Mouse (Mus musculus): ENCODE measurements around the gene Crcp. TPM values are rescaled to one million over a fixed set of nuclear protein-coding genes. Genes with fewer than 3 reads are reported as not detected.

Gene Crcp
- polyA plus RNA-seq, 1 experiment from 2014 or later, result 39.0 TPM

- H3K4me1 ChIP-seq (replicated peaks; ENCODE audit: control insufficient read depth, insufficient read depth, low read length), result no peaks in the 10 kb centered on the region
- H3K36me3 ChIP-seq (ENCODE audit: control insufficient read depth, insufficient read depth, low read length), result no peaks in the 10 kb centered on the region; the same call in 1 of the 2 replicates
- no peak for DNase-seq (ENCODE audit: low spot score)
- no peak overlapping the region for H3K27ac ChIP-seq (ENCODE audit: low read depth, low read length)
- 78% methylated on average over 8 of the region's 8 CpGs for WGBS
- no peaks in the 10 kb centered on the region for H3K9me3 ChIP-seq (ENCODE audit: control insufficient read depth, low read length)
- no peak overlapping the region for H3K4me3 ChIP-seq (ENCODE audit: low read depth, low read length)
- no peaks in the 10 kb centered on the region for H3K27me3 ChIP-seq (ENCODE audit: control insufficient read depth, insufficient read depth, low read length)
- ATAC-seq (replicated peaks; ENCODE audit: low FRiP score), result no peak
- no peak overlapping the region for H3K9ac ChIP-seq (ENCODE audit: low read length)
- no peak overlapping the region for H3K4me2 ChIP-seq (ENCODE audit: low read depth, low read length, severe bottlenecking)
These were observed 9.6 kb upstream of the Crcp start for GRCm38 (mm10) chr5:130019461-130019860.

GRCm38 (mm10) chr5:130021361-130021966 lies 7.6 kb upstream of the Crcp start:
- no peaks in the 10 kb centered on the region for H3K27me3 ChIP-seq (ENCODE audit: control insufficient read depth, insufficient read depth, low read length)
- H3K36me3 ChIP-seq (ENCODE audit: control insufficient read depth, insufficient read depth, low read length), result no peaks in the 10 kb centered on the region
- H3K9me3 ChIP-seq (ENCODE audit: control insufficient read depth, low read length), result no peaks in the 10 kb centered on the region
- no peak overlapping the region for H3K27ac ChIP-seq (ENCODE audit: low read depth, low read length)
- 70% methylated on average over 5 of the region's 5 CpGs for WGBS
- no peak overlapping the region for H3K4me3 ChIP-seq (ENCODE audit: low read depth, low read length)
- H3K9ac ChIP-seq (ENCODE audit: low read length), result no peak overlapping the region
- ATAC-seq (replicated peaks; ENCODE audit: low FRiP score) (no peak), DNase-seq (ENCODE audit: low spot score) (no peak)
- H3K4me1 ChIP-seq (replicated peaks; ENCODE audit: control insufficient read depth, insufficient read depth, low read length), result no peaks in the 10 kb centered on the region
- no peak overlapping the region for H3K4me2 ChIP-seq (ENCODE audit: low read depth, low read length, severe bottlenecking)

GRCm38 (mm10) chr5:130022366-130022765 lies 6.7 kb upstream of the Crcp start:
- 76% methylated on average over 7 of the region's 7 CpGs for WGBS
- no peaks in the 10 kb centered on the region for H3K36me3 ChIP-seq (ENCODE audit: control insufficient read depth, insufficient read depth, low read length)
- H3K27me3 ChIP-seq (ENCODE audit: control insufficient read depth, insufficient read depth, low read length), result no peaks in the 10 kb centered on the region
- H3K4me3 ChIP-seq (ENCODE audit: low read depth, low read length), result no peak overlapping the region
- H3K9ac ChIP-seq (ENCODE audit: low read length), result no peak overlapping the region
- DNase-seq (ENCODE audit: low spot score) (no peak), ATAC-seq (replicated peaks; ENCODE audit: low FRiP score) (no peak)
- H3K4me2 ChIP-seq (ENCODE audit: low read depth, low read length, severe bottlenecking), result no peak overlapping the region
- H3K4me1 ChIP-seq (replicated peaks; ENCODE audit: control insufficient read depth, insufficient read depth, low read length), result no peaks in the 10 kb centered on the region
- no peak overlapping the region for H3K27ac ChIP-seq (ENCODE audit: low read depth, low read length)
- no peaks in the 10 kb centered on the region for H3K9me3 ChIP-seq (ENCODE audit: control insufficient read depth, low read length)

GRCm38 (mm10) chr5:130023067-130023766 lies 5.9 kb upstream of the Crcp start:
- ATAC-seq (replicated peaks; ENCODE audit: low FRiP score) (no peak), DNase-seq (ENCODE audit: low spot score) (no peak)
- Histone ChIP-seq H3K9me3 (ENCODE audit: control insufficient read depth, low read length) (no peaks in the 10 kb centered on the region), H3K27ac (ENCODE audit: low read depth, low read length) (no peak overlapping the region), H3K4me1 (replicated peaks; ENCODE audit: control insufficient read depth, insufficient read depth, low read length) (no peaks in the 10 kb centered on the region), H3K4me3 (ENCODE audit: low read depth, low read length) (peak overlapping the region; percentile 48; the same call in 1 of the 2 replicates), H3K36me3 (ENCODE audit: control insufficient read depth, insufficient read depth, low read length) (no peaks in the 10 kb centered on the region), H3K27me3 (ENCODE audit: control insufficient read depth, insufficient read depth, low read length) (no peaks in the 10 kb centered on the region), H3K4me2 (ENCODE audit: low read depth, low read length, severe bottlenecking) (peak overlapping the region; percentile 72; the same call in 1 of the 2 replicates), H3K9ac (ENCODE audit: low read length) (no peak overlapping the region)
- WGBS, result 43% methylated on average over 12 of the region's 12 CpGs

- Histone ChIP-seq H3K4me3 (ENCODE audit: low read depth, low read length) (peak overlapping the region; percentile 48), H3K27ac (ENCODE audit: low read depth, low read length) (peak overlapping the region; percentile 43; the same call in 1 of the 2 replicates), H3K27me3 (ENCODE audit: control insufficient read depth, insufficient read depth, low read length) (no peaks in the 10 kb centered on the region), H3K4me2 (ENCODE audit: low read depth, low read length, severe bottlenecking) (peak overlapping the region; percentile 72), H3K36me3 (ENCODE audit: control insufficient read depth, insufficient read depth, low read length) (no peaks in the 10 kb centered on the region), H3K9ac (ENCODE audit: low read length) (peak overlapping the region; percentile 60), H3K9me3 (ENCODE audit: control insufficient read depth, low read length) (no peaks in the 10 kb centered on the region), H3K4me1 (replicated peaks; ENCODE audit: control insufficient read depth, insufficient read depth, low read length) (no peaks in the 10 kb centered on the region)
- peak; percentile 88 for DNase-seq (ENCODE audit: low spot score)
- peak; percentile 92 for ATAC-seq (replicated peaks; ENCODE audit: low FRiP score)
- under 1% methylated on average over 32 of the region's 32 CpGs for WGBS
These were observed 5.1 kb upstream of the Crcp start for GRCm38 (mm10) chr5:130023767-130024539.

GRCm38 (mm10) chr5:130027134-130027533 lies 2.0 kb upstream of the Crcp start:
- no peak overlapping the region for H3K4me2 ChIP-seq (ENCODE audit: low read depth, low read length, severe bottlenecking)
- H3K4me3 ChIP-seq (ENCODE audit: low read depth, low read length), result no peak overlapping the region
- no peak overlapping the region for H3K9ac ChIP-seq (ENCODE audit: low read length)
- no peak overlapping the region for H3K27ac ChIP-seq (ENCODE audit: low read depth, low read length)
- H3K4me1 ChIP-seq (replicated peaks; ENCODE audit: control insufficient read depth, insufficient read depth, low read length), result no peaks in the 10 kb centered on the region
- no peak for ATAC-seq (replicated peaks; ENCODE audit: low FRiP score)
- no peak for DNase-seq (ENCODE audit: low spot score)
- no peaks in the 10 kb centered on the region for H3K9me3 ChIP-seq (ENCODE audit: control insufficient read depth, low read length)
- no peaks in the 10 kb centered on the region for H3K27me3 ChIP-seq (ENCODE audit: control insufficient read depth, insufficient read depth, low read length)
- H3K36me3 ChIP-seq (ENCODE audit: control insufficient read depth, insufficient read depth, low read length), result no peaks in the 10 kb centered on the region
- whole genome bisulfite sequencing, result 75% methylated on average over 5 of the region's 5 CpGs

GRCm38 (mm10) chr5:130027696-130028095 lies 1.4 kb upstream of the Crcp start:
- WGBS, result 87% methylated on average over 7 of the region's 7 CpGs
- no peaks in the 10 kb centered on the region for H3K36me3 ChIP-seq (ENCODE audit: control insufficient read depth, insufficient read depth, low read length)
- H3K4me2 ChIP-seq (ENCODE audit: low read depth, low read length, severe bottlenecking), result no peak overlapping the region
- no peak for ATAC-seq (replicated peaks; ENCODE audit: low FRiP score)
- H3K27ac ChIP-seq (ENCODE audit: low read depth, low read length), result no peak overlapping the region
- H3K27me3 ChIP-seq (ENCODE audit: control insufficient read depth, insufficient read depth, low read length), result no peaks in the 10 kb centered on the region
- no peak overlapping the region for H3K4me3 ChIP-seq (ENCODE audit: low read depth, low read length)
- no peaks in the 10 kb centered on the region for H3K4me1 ChIP-seq (replicated peaks; ENCODE audit: control insufficient read depth, insufficient read depth, low read length)
- H3K9me3 ChIP-seq (ENCODE audit: control insufficient read depth, low read length), result no peaks in the 10 kb centered on the region
- DNase-seq (ENCODE audit: low spot score), result no peak
- H3K9ac ChIP-seq (ENCODE audit: low read length), result no peak overlapping the region

- Histone ChIP-seq H3K4me3 (ENCODE audit: low read depth, low read length) (no peak overlapping the region), H3K27me3 (ENCODE audit: control insufficient read depth, insufficient read depth, low read length) (no peaks in the 10 kb centered on the region), H3K27ac (ENCODE audit: low read depth, low read length) (no peak overlapping the region), H3K9ac (ENCODE audit: low read length) (no peak overlapping the region), H3K4me2 (ENCODE audit: low read depth, low read length, severe bottlenecking) (no peak overlapping the region), H3K9me3 (ENCODE audit: control insufficient read depth, low read length) (no peaks in the 10 kb centered on the region), H3K36me3 (ENCODE audit: control insufficient read depth, insufficient read depth, low read length) (no peaks in the 10 kb centered on the region), H3K4me1 (replicated peaks; ENCODE audit: control insufficient read depth, insufficient read depth, low read length) (no peaks in the 10 kb centered on the region)
- WGBS, result 92% methylated on average over 19 of the region's 19 CpGs
- no peak for ATAC-seq (replicated peaks; ENCODE audit: low FRiP score)
- DNase-seq (ENCODE audit: low spot score), result no peak
These were observed 2.6 kb downstream of the Crcp start for GRCm38 (mm10) chr5:130031410-130032390.

All from forebrain, embryonic 11.5 days (tissue).